ENCODE assay signal across 31 mouse cellular contexts in the genomic region with DNA sequence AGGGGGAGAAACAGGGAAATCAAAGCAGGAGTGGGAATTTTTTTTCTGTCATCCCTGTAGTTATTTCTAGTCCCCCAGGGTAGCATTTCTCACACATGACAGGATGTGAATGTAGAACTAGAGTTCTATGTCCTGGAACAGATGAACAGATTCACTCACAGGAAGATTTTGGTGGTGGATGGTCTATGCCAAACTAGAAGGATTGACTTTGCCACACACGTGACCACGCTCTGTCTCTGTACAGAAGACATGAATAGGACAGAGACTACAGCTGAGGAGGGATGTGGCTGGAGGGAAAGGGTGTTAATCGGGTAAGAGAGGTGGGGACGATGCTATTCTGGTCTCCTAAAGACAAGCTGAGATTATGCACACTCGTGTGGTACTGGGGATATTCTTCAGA. TPM values are rescaled to one million over a fixed set of nuclear protein-coding genes. Genes with fewer than 3 reads are reported as not detected.
"Had no signal": no experiment of that assay in that cellular context is flagged by ENCODE, and none has a peak within 500 bp of the region (broad histone marks: within the 10 kb centered on the region; RNA-seq: fewer than 3 reads in every experiment).

No protein-coding gene starts in this region.

- H3K27ac ChIP-seq: embryonic facial prominence, embryonic 10.5 days; embryonic facial prominence, embryonic 12.5 days; embryonic facial prominence, embryonic 13.5 days; embryonic facial prominence, embryonic 15.5 days; forebrain, embryonic 10.5 days; forebrain, embryonic 12.5 days; forebrain, embryonic 13.5 days; forebrain, embryonic 15.5 days; gastrocnemius, adult 2 months had no signal

- H3K27me3 ChIP-seq: embryonic facial prominence, embryonic 12.5 days; embryonic facial prominence, embryonic 15.5 days; forebrain, embryonic 13.5 days; forebrain, embryonic 15.5 days had no signal

- H3K9me3 ChIP-seq: embryonic facial prominence, embryonic 10.5 days; embryonic facial prominence, embryonic 12.5 days; embryonic facial prominence, embryonic 13.5 days; embryonic facial prominence, embryonic 15.5 days; forebrain, embryonic 10.5 days; forebrain, embryonic 12.5 days; forebrain, embryonic 13.5 days; forebrain, embryonic 15.5 days had no signal

- H3K36me3 ChIP-seq: embryonic facial prominence, embryonic 10.5 days; embryonic facial prominence, embryonic 12.5 days; embryonic facial prominence, embryonic 13.5 days; embryonic facial prominence, embryonic 15.5 days; forebrain, embryonic 10.5 days; forebrain, embryonic 12.5 days; forebrain, embryonic 15.5 days had no signal

- H3K9ac ChIP-seq: embryonic facial prominence, embryonic 12.5 days; embryonic facial prominence, embryonic 13.5 days; embryonic facial prominence, embryonic 15.5 days; forebrain, embryonic 12.5 days; forebrain, embryonic 13.5 days; forebrain, embryonic 15.5 days; forebrain, postnatal 0 days had no signal

- H3K4me3 ChIP-seq: embryonic facial prominence, embryonic 10.5 days; embryonic facial prominence, embryonic 12.5 days; embryonic facial prominence, embryonic 13.5 days; embryonic facial prominence, embryonic 15.5 days; erythroblast, embryonic 14.5 days; forebrain, embryonic 10.5 days; forebrain, embryonic 12.5 days; forebrain, embryonic 13.5 days; forebrain, embryonic 15.5 days; gastrocnemius, adult 2 months had no signal

- ATAC-seq: forebrain, embryonic 13.5 days; forebrain, embryonic 14.5 days; forebrain, embryonic 15.5 days; forebrain, embryonic 16.5 days; forebrain, postnatal 0 days had no signal

- H3K4me1 ChIP-seq: embryonic facial prominence, embryonic 12.5 days; embryonic facial prominence, embryonic 13.5 days; embryonic facial prominence, embryonic 15.5 days had no signal

- DNase-seq: cerebellum, adult 18-20 months; cerebellum, adult 2 months; cerebellum, adult 8-10 months; cerebellum, adult 9-10 months; cerebellum, adult 9-11 months; cerebellum, postnatal 10 days; cerebellum, postnatal 14 days; cerebellum, postnatal 25 days; cerebellum, postnatal 36 days; embryo, embryonic 11 days; forebrain, postnatal 0 days; gastrocnemius, adult 2 months; gastrocnemius, postnatal 10 days; gastrocnemius, postnatal 14 days; gastrocnemius, postnatal 25 days; gastrocnemius, postnatal 36 days; heart, adult 18-20 months had no signal

- H3K4me2 ChIP-seq: embryonic facial prominence, embryonic 12.5 days; embryonic facial prominence, embryonic 13.5 days; embryonic facial prominence, embryonic 15.5 days; forebrain, embryonic 12.5 days; forebrain, embryonic 13.5 days; forebrain, embryonic 15.5 days had no signal

RNA-seq across cellular contexts. Expression of a gene that starts 51.1 kb away (rescaled TPM):
- total RNA-seq: common myeloid progenitor, adult 5-6 weeks; gastrocnemius, adult 18-20 months; gastrocnemius, adult 2 months; gastrocnemius, postnatal 36 days; granulocyte monocyte progenitor cell, adult 5-6 weeks had no signal
- polyA plus RNA-seq: erythroblast, embryonic 14.5 days had no signal
